Mouse (Mus musculus): ENCODE measurements around the gene Mtmr10.

The Mtmr10 gene

GRCm38 (mm10) chr7:64291722-64292121 lies 4.3 kb downstream of the Mtmr10 start:
- no peak for DNase-seq (ENCODE audit: low spot score)

- DNase-seq (ENCODE audit: low spot score): no peak
Measured at GRCm38 (mm10) chr7:64296286-64297010, 9.0 kb downstream of the Mtmr10 start.

- DNase-seq (ENCODE audit: low spot score): no peak
Measured at GRCm38 (mm10) chr7:64310241-64310640, 22.8 kb downstream of the Mtmr10 start.

- no peak for DNase-seq (ENCODE audit: low spot score)
Measured at GRCm38 (mm10) chr7:64310756-64311155, 23.3 kb downstream of the Mtmr10 start.

DNA sequence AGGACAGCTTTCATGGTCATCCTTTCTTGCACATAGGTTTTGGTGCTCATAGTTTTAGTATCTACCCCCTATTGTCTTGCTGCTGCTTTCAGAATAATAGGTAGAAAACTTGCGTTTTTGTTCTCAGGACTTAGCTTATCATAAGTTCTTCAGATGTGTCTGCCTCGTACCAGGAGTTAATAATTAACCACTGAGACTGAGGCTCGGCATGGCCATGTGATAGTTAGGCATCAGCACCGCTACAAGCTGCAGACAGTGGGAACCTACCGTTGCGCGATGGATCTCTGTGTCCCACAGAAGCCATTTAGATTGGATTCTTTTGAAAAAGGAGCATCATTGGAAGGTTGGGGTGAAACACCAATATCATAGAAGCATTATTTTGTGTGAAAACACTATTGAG lies 25.4 kb downstream of the Mtmr10 start:
- DNase-seq (ENCODE audit: low spot score): no peak

GRCm38 (mm10) chr7:64321125-64321524 lies 33.7 kb downstream of the Mtmr10 start:
- no peak for DNase-seq (ENCODE audit: low spot score)

DNA sequence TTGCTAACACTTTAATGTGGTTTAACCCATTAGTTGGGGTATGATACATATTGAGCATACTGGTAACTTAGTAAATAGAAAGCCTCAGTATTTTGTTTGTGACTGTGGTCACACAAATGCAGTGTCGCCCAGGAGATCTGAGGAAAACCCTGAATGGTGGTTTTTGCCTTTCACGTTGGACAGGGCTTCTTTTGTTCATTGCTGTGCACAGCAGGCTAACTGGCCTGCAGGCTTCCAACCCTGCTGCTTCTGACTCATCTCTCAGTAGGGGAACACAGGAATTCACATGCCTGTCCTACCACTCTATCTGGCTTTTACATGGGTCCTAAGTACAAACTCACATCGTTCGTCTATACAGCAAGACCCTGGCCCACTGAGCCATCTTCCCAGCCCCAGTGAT lies 34.2 kb downstream of the Mtmr10 start:
- DNase-seq (ENCODE audit: low spot score): no peak

DNA sequence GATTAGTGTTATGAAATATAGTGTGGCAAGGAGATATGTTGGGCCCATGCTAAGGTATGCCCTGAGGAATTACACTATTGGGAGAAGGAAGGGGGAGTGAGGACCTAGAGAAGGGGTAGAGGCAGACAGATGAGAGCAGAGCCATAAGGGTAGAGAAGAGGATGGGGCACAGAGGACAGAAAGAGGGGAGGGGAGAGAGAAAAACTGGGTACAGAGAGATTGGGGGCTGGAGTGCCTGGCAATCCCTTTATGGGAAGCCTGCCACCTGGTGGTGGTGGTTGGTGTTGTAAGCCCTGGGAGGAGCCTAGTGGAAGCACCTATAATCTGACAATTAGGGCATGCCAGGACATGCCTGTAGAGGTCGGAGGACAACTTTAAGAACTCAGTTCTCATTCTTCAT lies 39.4 kb downstream of the Mtmr10 start:
- DNase-seq (ENCODE audit: low spot score): peak; percentile 84

GRCm38 (mm10) chr7:64327486-64327885 lies 40.0 kb downstream of the Mtmr10 start:
- no peak for DNase-seq (ENCODE audit: low spot score)

DNA sequence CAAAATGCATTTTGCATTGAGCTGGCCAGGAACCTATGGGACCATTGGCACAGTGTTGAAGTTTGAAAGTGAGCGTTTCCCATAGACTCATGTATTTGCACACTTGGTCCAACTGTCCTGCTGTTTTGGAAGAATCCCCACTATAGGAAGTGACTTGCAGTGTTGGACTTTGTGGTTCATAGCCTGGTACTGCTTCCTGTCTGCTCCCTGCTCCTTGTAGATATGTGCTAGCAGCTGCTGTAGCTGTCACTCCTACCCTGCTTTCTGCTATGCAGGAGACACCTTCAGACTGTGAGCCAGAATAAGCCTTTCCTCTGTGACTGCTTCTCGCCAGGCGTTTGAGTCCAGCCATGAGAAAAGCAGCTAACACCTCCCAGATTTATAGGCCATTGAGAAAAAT lies 43.9 kb downstream of the Mtmr10 start:
- DNase-seq (ENCODE audit: low spot score): no peak

- no peak for DNase-seq (ENCODE audit: low spot score)
Measured at GRCm38 (mm10) chr7:64332686-64333085, 45.2 kb downstream of the Mtmr10 start.

DNA sequence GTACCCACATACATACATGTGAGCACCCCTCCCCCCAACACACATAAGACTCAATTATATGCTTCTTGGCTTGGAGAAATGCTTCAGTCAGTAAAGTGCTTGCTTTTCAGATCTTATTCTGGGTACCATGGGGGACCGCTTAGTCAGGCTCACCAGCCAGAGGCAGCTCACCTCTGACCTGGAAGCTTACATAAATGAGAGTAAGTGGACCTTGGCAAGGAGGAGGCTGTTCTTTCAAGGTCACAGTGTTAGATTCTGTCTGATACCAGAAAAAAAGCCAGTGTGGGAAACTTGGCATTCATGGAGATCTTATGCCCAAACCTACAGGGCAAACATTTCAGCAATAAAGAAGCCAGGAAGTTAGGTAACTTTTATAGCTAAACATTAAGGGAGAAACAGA lies 60.4 kb downstream of the Mtmr10 start:
- DNase-seq (ENCODE audit: low spot score): no peak

DNA sequence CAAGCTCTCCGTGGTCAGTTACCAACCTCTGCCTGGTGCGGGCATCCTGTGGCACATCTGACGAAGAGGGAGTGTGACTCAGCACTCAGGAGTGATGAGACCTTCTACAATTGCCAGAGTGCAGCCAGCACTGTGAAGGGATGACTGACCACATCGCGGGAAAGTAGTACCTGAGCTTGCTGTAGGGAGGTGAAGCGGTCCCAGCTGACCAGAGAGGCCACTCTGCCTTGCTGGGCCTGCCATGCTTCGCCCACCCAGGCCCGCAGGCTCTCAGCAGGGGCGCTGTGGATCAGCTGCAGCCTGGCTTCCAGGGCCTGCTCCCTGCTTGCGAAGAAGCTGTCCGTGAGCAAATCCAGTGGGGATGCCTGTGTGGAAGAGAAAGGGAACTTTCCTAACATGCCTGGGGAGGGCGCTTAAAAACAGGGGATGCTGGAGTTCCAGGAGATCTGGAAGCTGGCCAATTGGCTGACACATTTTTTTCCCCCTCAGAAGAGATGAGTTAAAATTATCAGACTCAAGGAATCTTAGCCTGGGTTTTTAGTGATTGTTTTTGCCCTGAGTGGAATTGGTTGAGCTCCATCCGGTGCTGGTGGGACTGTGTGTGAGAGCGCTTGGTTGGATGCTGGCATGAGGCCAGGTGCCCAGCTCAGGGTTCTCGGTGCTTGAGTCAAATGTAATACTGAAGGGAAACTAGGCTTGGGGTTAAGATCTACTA lies 61.9 kb downstream of the Mtmr10 start:
- DNase-seq (ENCODE audit: low spot score): no peak

GRCm38 (mm10) chr7:64351087-64351486 lies 63.6 kb downstream of the Mtmr10 start:
- DNase-seq (ENCODE audit: low spot score): no peak

- no peak for DNase-seq (ENCODE audit: low spot score)
Measured at GRCm38 (mm10) chr7:64354206-64354605, 66.8 kb downstream of the Mtmr10 start.

GRCm38 (mm10) chr7:64356661-64357060 lies 69.2 kb downstream of the Mtmr10 start:
- no peak for DNase-seq (ENCODE audit: low spot score)

- DNase-seq (ENCODE audit: low spot score): no peak
Measured at GRCm38 (mm10) chr7:64357405-64357804, 70.0 kb downstream of the Mtmr10 start.

DNA sequence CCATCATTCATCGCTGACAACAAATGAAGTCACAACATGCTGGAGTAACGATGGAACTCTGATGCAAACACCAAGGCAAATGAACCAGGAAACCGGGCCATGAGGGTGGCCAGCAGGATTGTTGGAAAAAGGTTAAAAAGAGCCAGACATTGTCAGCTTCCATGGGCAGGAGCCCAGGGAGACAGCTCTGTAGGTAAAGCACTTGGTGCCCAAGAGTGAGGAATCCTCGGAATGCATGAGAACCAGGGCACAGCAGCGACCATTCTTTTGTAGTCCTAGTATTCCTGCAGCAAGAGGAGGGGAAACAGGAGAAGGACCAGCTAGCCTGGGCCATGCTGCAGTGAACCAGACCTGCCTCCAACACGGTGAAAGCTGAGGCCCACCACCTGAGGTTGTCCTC lies 71.2 kb downstream of the Mtmr10 start:
- DNase-seq (ENCODE audit: low spot score): no peak

GRCm38 (mm10) chr7:64359943-64360585 lies 72.6 kb downstream of the Mtmr10 start:
- DNase-seq (ENCODE audit: low spot score): no peak

- no peak for DNase-seq (ENCODE audit: low spot score)
Measured at GRCm38 (mm10) chr7:64360586-64360945, 73.1 kb downstream of the Mtmr10 start.

DNA sequence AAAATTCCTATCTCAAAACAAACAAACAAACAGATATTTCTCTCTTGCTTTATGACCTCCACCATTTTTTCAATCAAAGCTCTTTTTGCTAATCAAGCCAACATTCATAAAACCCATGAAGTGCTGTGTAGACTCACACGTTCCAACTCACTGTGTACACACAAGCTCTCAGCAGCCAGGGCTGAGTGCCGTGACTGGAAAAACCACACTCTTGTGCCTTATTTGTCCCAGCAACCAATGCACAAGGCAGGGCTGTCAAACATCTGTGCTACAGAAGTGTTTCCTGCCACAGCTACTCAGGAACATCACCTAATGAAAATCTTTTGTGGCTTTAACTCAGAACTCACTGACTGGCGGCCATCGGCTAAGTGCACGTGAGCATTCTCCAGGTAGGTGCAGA lies 78.4 kb downstream of the Mtmr10 start:
- no peak for DNase-seq (ENCODE audit: low spot score)

- no peak for DNase-seq (ENCODE audit: low spot score)
Measured at GRCm38 (mm10) chr7:64369841-64370240, 82.4 kb downstream of the Mtmr10 start.

Measured in T-cell, adult 2 months (primary cell).